Mouse (Mus musculus): ENCODE data around the gene Exosc5.

- TF ChIP-seq CTCF (IDR thresholded peaks at IDR 0.05; ENCODE audit: borderline replicate concordance, insufficient read depth, low read depth, low read length) = no peak
- no peak for TF ChIP-seq POLR2A (IDR thresholded peaks at IDR 0.05; ENCODE audit: borderline replicate concordance, insufficient read depth, low read length)
Observed at GRCm38 (mm10) chr7:25649839-25650238, 9.1 kb upstream of the Exosc5 start.

All from cerebellum, adult 2 months (tissue).